Mouse (Mus musculus) embryonic facial prominence, embryonic 15.5 days (tissue): ENCODE measurements around the gene Ppp1r12a. TPM values are rescaled to one million over a fixed set of nuclear protein-coding genes. Genes with fewer than 3 reads are reported as not detected.

Experiments used
- polyA plus RNA-seq: library from polyadenylated mRNA; unstranded; fragments of >200 nt; fragmentation: Nextera tagmentation; extraction: Ambion mirVana; gene quantifications from 2 replicates; pipeline ENCODE4 v1.2.1, GENCODE M21; 2015

Ppp1r12a gene
- polyA plus RNA-seq, 1 experiment from 2014 or later, result 81.6 TPM

Other genes starting within 250 kb of the Ppp1r12a start
- gene Pawr, start 169.9 kb downstream of the Ppp1r12a start, polyA plus RNA-seq, result 8.8 and 9.7 TPM in 2 replicates